In genomic region chr8:125757106-125757496, GRCm38 (mm10) we compare ENCODE assay signal across 11 mouse cellular contexts. TPM values are rescaled to one million over a fixed set of nuclear protein-coding genes. Genes with fewer than 3 reads are reported as not detected.
DNase-seq lines count a peak whose midpoint lies in the region; ATAC-seq and TF ChIP-seq lines count a peak whose summit lies in the region.
"Had no signal": no experiment of that assay in that cellular context is flagged by ENCODE, and none has a peak within 500 bp of the region (broad histone marks: within the 10 kb centered on the region; RNA-seq: fewer than 3 reads in every experiment).

No protein-coding gene starts in this region.

- no peaks in the 10 kb centered on the region for H3K9me3 ChIP-seq in hindbrain, embryonic 13.5 days
- H3K9me3 ChIP-seq in hindbrain, embryonic 12.5 days (replicated peaks): no peaks in the 10 kb centered on the region
- no peaks in the 10 kb centered on the region for H3K9me3 ChIP-seq in midbrain, postnatal 0 days (ENCODE audit: low read length)
- no peaks in the 10 kb centered on the region for H3K9me3 ChIP-seq in midbrain, embryonic 16.5 days (replicated peaks; ENCODE audit: control insufficient read depth, low read length, poor library complexity, severe bottlenecking)
- no peaks in the 10 kb centered on the region for H3K9me3 ChIP-seq in forebrain, embryonic 16.5 days (ENCODE audit: control insufficient read depth, low read length)
- H3K9me3 ChIP-seq in stomach, embryonic 16.5 days (replicated peaks; ENCODE audit: control insufficient read depth, low read length): no peaks in the 10 kb centered on the region
- H3K9me3 ChIP-seq in intestine, embryonic 15.5 days: no peaks in the 10 kb centered on the region

- no peak overlapping the region for H3K4me3 ChIP-seq in hindbrain, embryonic 13.5 days
- H3K4me3 ChIP-seq in hindbrain, embryonic 12.5 days: no peak overlapping the region
- no peak overlapping the region for H3K4me3 ChIP-seq in midbrain, postnatal 0 days (ENCODE audit: low read depth, low read length)
- no peak overlapping the region for H3K4me3 ChIP-seq in midbrain, embryonic 16.5 days (ENCODE audit: low read depth, low read length)
- no peak overlapping the region for H3K4me3 ChIP-seq in forebrain, embryonic 16.5 days (replicated peaks; ENCODE audit: low read length)
- H3K4me3 ChIP-seq in stomach, embryonic 16.5 days (replicated peaks; ENCODE audit: low read length): no peak overlapping the region
- no peak overlapping the region for H3K4me3 ChIP-seq in intestine, embryonic 15.5 days (replicated peaks)
- H3K4me3 ChIP-seq: myocyte had no signal

- H3K4me1 ChIP-seq in hindbrain, embryonic 13.5 days (replicated peaks): peaks cover 14% of the 10 kb centered on the region
- H3K4me1 ChIP-seq in hindbrain, embryonic 12.5 days: peaks cover 11% of the 10 kb centered on the region
- no peaks in the 10 kb centered on the region for H3K4me1 ChIP-seq in midbrain, postnatal 0 days (ENCODE audit: insufficient read depth, low read length)
- no peaks in the 10 kb centered on the region; the same call in 1 of the 2 replicates for H3K4me1 ChIP-seq in midbrain, embryonic 16.5 days (ENCODE audit: control insufficient read depth, insufficient read depth, low read length)
- peaks cover 14% of the 10 kb centered on the region for H3K4me1 ChIP-seq in forebrain, embryonic 16.5 days (replicated peaks; ENCODE audit: control insufficient read depth, insufficient read depth, low read length)
- no peaks in the 10 kb centered on the region for H3K4me1 ChIP-seq in stomach, embryonic 16.5 days (ENCODE audit: control insufficient read depth, insufficient read depth, low read length)
- H3K4me1 ChIP-seq in intestine, embryonic 15.5 days (replicated peaks): peaks cover 9% of the 10 kb centered on the region; the same call in 1 of the 2 replicates

- TF ChIP-seq CTCF in midbrain, postnatal 0 days (IDR thresholded peaks at IDR 0.05): no peak

- WGBS in hindbrain, embryonic 13.5 days: 58% methylated on average over 1 of the region's 1 CpGs
- 76% methylated on average over 1 of the region's 1 CpGs for WGBS in hindbrain, embryonic 12.5 days
- WGBS in midbrain, postnatal 0 days: 62% methylated on average over 1 of the region's 1 CpGs
- WGBS in midbrain, embryonic 16.5 days: 83% methylated on average over 1 of the region's 1 CpGs
- WGBS in forebrain, embryonic 16.5 days: 44% methylated on average over 1 of the region's 1 CpGs
- 53% methylated on average over 1 of the region's 1 CpGs for WGBS in stomach, embryonic 16.5 days
- 44% methylated on average over 1 of the region's 1 CpGs for WGBS in intestine, embryonic 15.5 days

- peaks cover 42% of the 10 kb centered on the region for H3K36me3 ChIP-seq in hindbrain, embryonic 13.5 days
- H3K36me3 ChIP-seq in hindbrain, embryonic 12.5 days: no peaks in the 10 kb centered on the region
- H3K36me3 ChIP-seq in midbrain, postnatal 0 days (ENCODE audit: insufficient read depth, low read length): peaks cover 21% of the 10 kb centered on the region
- H3K36me3 ChIP-seq in midbrain, embryonic 16.5 days (ENCODE audit: control insufficient read depth, insufficient read depth, low read length): peaks cover 25% of the 10 kb centered on the region
- H3K36me3 ChIP-seq in forebrain, embryonic 16.5 days (ENCODE audit: control insufficient read depth, insufficient read depth): peaks cover 8% of the 10 kb centered on the region
- H3K36me3 ChIP-seq in stomach, embryonic 16.5 days (ENCODE audit: control insufficient read depth, insufficient read depth, low read length): no peaks in the 10 kb centered on the region
- no peaks in the 10 kb centered on the region for H3K36me3 ChIP-seq in intestine, embryonic 15.5 days

- H3K27me3 ChIP-seq in hindbrain, embryonic 13.5 days: no peaks in the 10 kb centered on the region
- H3K27me3 ChIP-seq in hindbrain, embryonic 12.5 days: no peaks in the 10 kb centered on the region
- no peaks in the 10 kb centered on the region for H3K27me3 ChIP-seq in midbrain, postnatal 0 days (ENCODE audit: insufficient read depth, low read length)
- no peaks in the 10 kb centered on the region for H3K27me3 ChIP-seq in midbrain, embryonic 16.5 days (ENCODE audit: control insufficient read depth, insufficient read depth, low read depth, low read length)
- H3K27me3 ChIP-seq in forebrain, embryonic 16.5 days (replicated peaks; ENCODE audit: control insufficient read depth, insufficient read depth, low read length): no peaks in the 10 kb centered on the region
- no peaks in the 10 kb centered on the region for H3K27me3 ChIP-seq in stomach, embryonic 16.5 days (ENCODE audit: control insufficient read depth, insufficient read depth, low read length)
- H3K27me3 ChIP-seq in intestine, embryonic 15.5 days (replicated peaks): no peaks in the 10 kb centered on the region

- peak; percentile 33; the same call in 1 of the 2 replicates for ATAC-seq in hindbrain, embryonic 13.5 days (ENCODE audit: low FRiP score)
- ATAC-seq in hindbrain, embryonic 12.5 days (ENCODE audit: low FRiP score): no peak
- ATAC-seq in midbrain, postnatal 0 days (ENCODE audit: low FRiP score): no peak; the same call in 1 of the 2 replicates
- no peak for ATAC-seq in midbrain, embryonic 16.5 days
- peak; percentile 30; the same call in 1 of the 2 replicates for ATAC-seq in forebrain, embryonic 16.5 days
- ATAC-seq in stomach, embryonic 16.5 days (ENCODE audit: insufficient read depth, low FRiP score): peak; percentile 37; the same call in 1 of the 2 replicates
- ATAC-seq in intestine, embryonic 15.5 days: no peak

- H3K9ac ChIP-seq in hindbrain, embryonic 13.5 days: 0 out of 2 replicates have a peak overlapping the region, but pooled peaks have one; percentile 19
- H3K9ac ChIP-seq in hindbrain, embryonic 12.5 days: no peak overlapping the region
- no peak overlapping the region for H3K9ac ChIP-seq in midbrain, postnatal 0 days (replicated peaks; ENCODE audit: low read length, poor library complexity, severe bottlenecking)
- no peak overlapping the region for H3K9ac ChIP-seq in midbrain, embryonic 16.5 days (ENCODE audit: low read depth, low read length)
- H3K9ac ChIP-seq in forebrain, embryonic 16.5 days (replicated peaks; ENCODE audit: low read depth, low read length): no peak overlapping the region
- H3K9ac ChIP-seq in stomach, embryonic 16.5 days (ENCODE audit: low read length): no peak overlapping the region
- no peak overlapping the region for H3K9ac ChIP-seq in intestine, embryonic 15.5 days

- no peak overlapping the region for H3K4me2 ChIP-seq in hindbrain, embryonic 13.5 days
- no peak overlapping the region for H3K4me2 ChIP-seq in hindbrain, embryonic 12.5 days (replicated peaks)
- no peak overlapping the region for H3K4me2 ChIP-seq in midbrain, postnatal 0 days (ENCODE audit: low read depth, low read length, poor library complexity, severe bottlenecking)
- no peak overlapping the region for H3K4me2 ChIP-seq in midbrain, embryonic 16.5 days (ENCODE audit: low read length)
- no peak overlapping the region for H3K4me2 ChIP-seq in forebrain, embryonic 16.5 days (ENCODE audit: low read length)
- H3K4me2 ChIP-seq in stomach, embryonic 16.5 days (ENCODE audit: low read depth, low read length): no peak overlapping the region
- no peak overlapping the region for H3K4me2 ChIP-seq in intestine, embryonic 15.5 days (replicated peaks)

- peak; percentile 41 for DNase-seq in midbrain, postnatal 0 days (ENCODE audit: low spot score)
- DNase-seq: kidney, postnatal 36 days; lung, postnatal 36 days; thymus, adult 18-20 months had no signal

- H3K27ac ChIP-seq in hindbrain, embryonic 13.5 days: peak overlapping the region; percentile 13; the same call in 1 of the 2 replicates
- no peak overlapping the region for H3K27ac ChIP-seq in hindbrain, embryonic 12.5 days
- no peak overlapping the region for H3K27ac ChIP-seq in midbrain, postnatal 0 days (ENCODE audit: low read depth, low read length)
- no peak overlapping the region for H3K27ac ChIP-seq in midbrain, embryonic 16.5 days (ENCODE audit: low read length)
- peak overlapping the region; percentile 41; the same call in 1 of the 2 replicates for H3K27ac ChIP-seq in forebrain, embryonic 16.5 days (ENCODE audit: low read length)
- H3K27ac ChIP-seq in stomach, embryonic 16.5 days (ENCODE audit: low read length): no peak overlapping the region
- H3K27ac ChIP-seq in intestine, embryonic 15.5 days: no peak overlapping the region

RNA-seq across cellular contexts. Expression of gene Ntpcr, which starts 27.3 kb away (rescaled TPM):
- polyA plus RNA-seq in hindbrain, embryonic 13.5 days (2015; fragmentation: Nextera tagmentation; extraction: Ambion mirVana): 32.3 and 33.8 TPM in 2 replicates
- polyA plus RNA-seq in hindbrain, embryonic 12.5 days (2016; fragmentation: Nextera tagmentation; extraction: Ambion mirVana): 19.8 and 24.1 TPM in 2 replicates
- 23.5 and 24.1 TPM in 2 replicates for total RNA-seq in midbrain, postnatal 0 days (2014; rRNA removed)
- polyA plus RNA-seq in midbrain, postnatal 0 days (2015; fragmentation: Nextera tagmentation; extraction: Ambion mirVana): 32.2 and 35.2 TPM in 2 replicates
- 32.2 and 32.8 TPM in 2 replicates for polyA plus RNA-seq in midbrain, embryonic 16.5 days (2015; fragmentation: Nextera tagmentation; extraction: Ambion mirVana)
- polyA plus RNA-seq in forebrain, embryonic 16.5 days (2015; fragmentation: Nextera tagmentation; extraction: Ambion mirVana): 26.9 and 30.1 TPM in 2 replicates
- polyA plus RNA-seq in stomach, embryonic 16.5 days (2015; fragmentation: Nextera tagmentation; extraction: Ambion mirVana): 31.0 and 31.3 TPM in 2 replicates
- 27.7 and 31.2 TPM in 2 replicates for polyA plus RNA-seq in intestine, embryonic 15.5 days (2015; fragmentation: Nextera tagmentation; extraction: Ambion mirVana)

Comparison
In these comparisons a context has a peak if more than half of its experiments do, and no peak if none do; other contexts are left out.
1. ATAC-seq: peak in hindbrain, embryonic 13.5 days (single experiment), forebrain, embryonic 16.5 days (single experiment) and stomach, embryonic 16.5 days (single experiment); none in hindbrain, embryonic 12.5 days (single experiment), midbrain, postnatal 0 days (single experiment), midbrain, embryonic 16.5 days (single experiment) and intestine, embryonic 15.5 days (single experiment).
2. H3K27ac ChIP-seq: peak in hindbrain, embryonic 13.5 days (single experiment) and forebrain, embryonic 16.5 days (single experiment); none in hindbrain, embryonic 12.5 days (single experiment), midbrain, postnatal 0 days (single experiment), midbrain, embryonic 16.5 days (single experiment), stomach, embryonic 16.5 days (single experiment) and intestine, embryonic 15.5 days (single experiment).